Mouse (Mus musculus) heart, embryonic 12.5 days (tissue): ENCODE measurements at regions not wholly inside any gene's neighbourhood (a gene's known extent, or its start where the extent isn't known, plus 50 kb on each side); places are given as distances from the start of the nearest gene placed in this dataset.

Source experiments
- ATAC-seq: fragments of 200-750 bp; cut with Nextera tagmentation; 2 replicates; pipeline ENCODE4 v1.8.0; 2017; ENCODE audit warnings: moderate TSS enrichment, moderate library complexity; ENCODE audit not compliant: insufficient number of reproducible peaks, low FRiP score
- H3K27ac ChIP-seq: fragments of 300-500 bp; sonication (generic); 2 replicates; pipeline ENCODE4 v1.5.1; 2016; ENCODE audit warnings: mild to moderate bottlenecking, moderate library complexity; ENCODE audit not compliant: poor library complexity, severe bottlenecking
- H3K27me3 ChIP-seq: fragments of 300-500 bp; sonication (generic); replicated peaks from 2 replicates; pipeline ENCODE4 v1.6.1; 2016; ENCODE audit warnings: mild to moderate bottlenecking, moderate library complexity
- H3K36me3 ChIP-seq: fragments of 300-500 bp; sonication (generic); 2 replicates; pipeline ENCODE4 v1.6.1; 2016; ENCODE audit warnings: mild to moderate bottlenecking, moderate library complexity
- H3K4me1 ChIP-seq: fragments of 300-500 bp; sonication (generic); replicated peaks from 2 replicates; pipeline ENCODE4 v1.6.1; 2016; ENCODE audit warnings: mild to moderate bottlenecking
- H3K4me2 ChIP-seq: fragments of 300-500 bp; sonication (generic); 2 replicates; pipeline ENCODE4 v1.6.1; 2016; ENCODE audit warnings: mild to moderate bottlenecking, moderate library complexity
- H3K4me3 ChIP-seq: fragments of 300-500 bp; sonication (generic); 2 replicates; pipeline ENCODE4 v1.5.1; 2016; ENCODE audit warnings: mild to moderate bottlenecking
- H3K9ac ChIP-seq: fragments of 300-500 bp; sonication (generic); 2 replicates; pipeline ENCODE4 v1.6.1; 2016; ENCODE audit warnings: mild to moderate bottlenecking, moderate library complexity
- H3K9me3 ChIP-seq: fragments of 300-500 bp; sonication (generic); replicated peaks from 2 replicates; pipeline ENCODE4 v1.6.1; 2016; ENCODE audit warnings: mild to moderate bottlenecking, moderate library complexity
- WGBS: fragments of 180-500 bp; shearing (Covaris S2); methylation state at CpG from one replicate; pipeline ENCODE4 v1.1.7; 2016; 5-methylcytosine and 5-hydroxymethylcytosine counted together

DNA sequence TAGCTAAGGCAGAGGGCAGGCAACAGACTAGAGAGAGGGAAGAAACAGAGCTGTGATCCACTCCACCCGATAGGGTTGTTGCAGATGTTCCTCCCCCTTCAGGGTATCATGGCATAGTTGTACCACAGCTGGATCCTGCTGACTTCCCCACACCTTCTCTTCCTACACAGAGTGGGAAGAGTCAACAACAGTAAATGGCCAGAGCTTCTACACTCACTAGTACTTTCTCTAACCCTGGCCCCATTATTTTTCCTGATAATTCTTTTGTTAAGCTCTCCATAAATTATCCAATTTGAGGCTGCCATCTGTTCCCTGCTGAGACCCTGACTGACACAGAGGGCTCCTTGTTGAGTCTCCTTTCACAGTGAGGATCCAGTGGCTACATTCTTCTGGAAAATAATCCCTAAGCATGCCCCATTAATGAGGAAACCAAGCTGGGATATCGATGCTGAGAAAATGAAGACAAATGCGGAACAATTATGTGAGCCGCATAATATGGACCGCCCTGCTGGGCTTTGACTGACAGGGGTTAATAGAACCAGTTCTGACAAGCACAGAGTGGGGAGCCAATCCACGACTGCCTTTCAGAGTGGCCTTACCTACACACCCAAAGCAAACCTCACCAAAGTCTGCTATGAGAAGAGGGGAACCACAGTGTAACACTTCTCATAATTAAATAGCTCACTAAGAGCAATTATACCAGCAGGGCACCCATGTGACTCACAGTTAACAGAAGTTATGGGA is 537.7 kb upstream of the Jmjd1c start:
- H3K27me3 ChIP-seq, result no peaks in the 10 kb centered on the region
- ATAC-seq, result no peak
- H3K9ac ChIP-seq, result no peak overlapping the region
- H3K36me3 ChIP-seq, result no peaks in the 10 kb centered on the region
- no peak overlapping the region for H3K4me2 ChIP-seq
- H3K9me3 ChIP-seq, result no peaks in the 10 kb centered on the region
- H3K4me1 ChIP-seq, result no peaks in the 10 kb centered on the region
- no peak overlapping the region for H3K27ac ChIP-seq
- H3K4me3 ChIP-seq, result no peak overlapping the region
- 73% methylated on average over 6 of the region's 6 CpGs for WGBS

DNA sequence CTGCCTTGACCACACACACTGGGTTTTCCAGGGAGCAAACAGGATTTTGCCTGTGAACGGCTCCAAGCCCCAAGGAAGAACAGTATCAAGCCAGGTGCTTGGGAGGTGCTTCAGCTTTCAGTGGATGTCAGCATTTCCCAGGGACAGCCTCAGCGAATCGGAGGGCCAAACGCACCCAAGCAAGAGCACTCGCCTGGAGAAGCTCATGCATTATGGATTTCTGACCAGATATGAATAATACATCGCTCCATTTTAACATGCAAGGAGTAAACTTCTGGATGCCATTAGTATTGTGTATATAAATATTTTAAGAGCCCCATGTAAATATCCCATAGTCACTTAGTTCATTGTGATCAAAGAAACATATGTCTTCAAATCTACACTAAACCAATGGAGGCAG is 530.6 kb upstream of the Jmjd1c start:
- H3K4me1 ChIP-seq, result no peaks in the 10 kb centered on the region
- H3K36me3 ChIP-seq, result no peaks in the 10 kb centered on the region
- no peak for ATAC-seq
- H3K9me3 ChIP-seq, result peaks cover 8% of the 10 kb centered on the region; the same call in 1 of the 2 replicates
- no peaks in the 10 kb centered on the region for H3K27me3 ChIP-seq
- H3K27ac ChIP-seq, result no peak overlapping the region
- WGBS, result 80% methylated on average over 6 of the region's 6 CpGs
- no peak overlapping the region for H3K4me3 ChIP-seq
- no peak overlapping the region for H3K4me2 ChIP-seq
- no peak overlapping the region for H3K9ac ChIP-seq

DNA sequence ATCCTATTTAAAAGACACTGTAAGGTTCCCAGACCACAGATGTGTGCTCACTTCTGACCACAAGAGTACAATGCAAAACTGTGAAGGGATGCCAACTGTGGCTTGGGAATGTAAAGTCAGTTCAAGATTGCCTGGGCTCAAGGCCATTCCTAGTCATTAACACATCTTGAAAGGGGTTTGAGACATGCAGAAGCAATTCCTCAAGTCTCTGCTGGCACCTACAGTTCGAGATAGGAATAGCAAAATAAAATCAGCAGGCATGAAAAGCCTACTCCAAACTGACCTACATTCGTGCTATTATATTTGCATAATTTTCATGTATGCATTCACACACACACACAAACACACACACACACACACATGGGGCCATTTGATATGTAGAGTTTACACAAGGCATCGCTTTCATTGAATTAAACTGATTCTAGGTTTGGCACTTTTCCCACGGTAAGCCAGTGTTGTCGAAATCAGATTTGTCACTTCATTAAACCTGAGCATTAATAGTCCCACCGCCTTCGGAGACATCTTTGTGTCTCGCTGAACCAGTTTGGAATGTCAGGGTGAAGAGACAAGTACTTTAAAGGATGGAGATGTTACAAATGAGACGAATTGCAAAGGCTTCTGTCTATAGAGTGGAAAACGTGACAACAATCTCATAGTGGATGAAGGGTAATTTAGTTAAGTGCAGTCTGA is 520.9 kb upstream of the Jmjd1c start:
- H3K27me3 ChIP-seq, result no peaks in the 10 kb centered on the region
- H3K9ac ChIP-seq, result no peak overlapping the region
- no peak for ATAC-seq
- WGBS, result 49% methylated on average over 10 of the region's 10 CpGs
- no peaks in the 10 kb centered on the region for H3K4me1 ChIP-seq
- H3K27ac ChIP-seq, result no peak overlapping the region
- H3K36me3 ChIP-seq, result no peaks in the 10 kb centered on the region
- H3K4me3 ChIP-seq, result no peak overlapping the region
- H3K4me2 ChIP-seq, result no peak overlapping the region
- H3K9me3 ChIP-seq, result no peaks in the 10 kb centered on the region

DNA sequence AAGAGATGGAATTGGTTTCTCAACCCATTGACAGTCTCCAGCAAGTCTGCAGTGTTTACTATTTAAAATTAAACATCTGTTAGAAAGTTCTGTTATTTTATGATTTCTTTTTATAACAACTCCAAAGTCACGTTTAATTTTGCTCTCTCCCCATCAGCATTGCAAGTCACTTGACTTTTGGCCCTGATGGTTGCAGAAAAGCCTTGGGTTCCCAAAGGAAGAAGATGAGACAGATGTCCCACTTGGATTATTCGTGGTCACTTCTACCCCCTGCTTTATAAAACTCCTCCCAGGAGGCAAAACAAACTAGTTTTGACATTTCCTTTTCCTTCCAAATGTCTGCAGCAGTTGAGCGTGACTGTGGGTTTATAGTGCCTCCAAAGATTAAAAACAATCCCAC is 502.9 kb upstream of the Jmjd1c start:
- no peak for ATAC-seq
- Histone ChIP-seq H3K9me3 (no peaks in the 10 kb centered on the region), H3K4me1 (peaks cover 5% of the 10 kb centered on the region), H3K9ac (no peak overlapping the region), H3K36me3 (no peaks in the 10 kb centered on the region), H3K27me3 (no peaks in the 10 kb centered on the region), H3K27ac (no peak overlapping the region), H3K4me3 (no peak overlapping the region), H3K4me2 (no peak overlapping the region)
- 63% methylated on average over 3 of the region's 3 CpGs for WGBS

DNA sequence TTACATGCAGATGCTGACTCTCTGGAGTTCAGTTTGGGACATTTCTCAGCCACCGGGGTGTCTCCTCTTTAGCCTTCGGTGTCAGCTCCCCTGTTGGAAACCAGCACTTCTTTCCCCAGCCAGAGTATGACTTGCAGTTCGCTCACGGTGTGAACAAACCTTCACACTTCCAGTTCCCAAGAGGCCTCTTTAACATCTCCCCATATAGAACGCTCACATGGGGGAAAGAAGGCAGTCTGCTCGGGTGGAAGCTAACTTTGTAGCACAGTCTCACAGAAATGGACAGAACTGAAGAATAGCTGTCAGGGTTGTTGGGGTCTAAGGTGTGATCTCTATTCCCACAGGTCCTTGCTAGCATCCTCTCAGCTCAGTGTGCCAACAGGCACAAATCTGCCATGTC is 502.4 kb upstream of the Jmjd1c start:
- no peaks in the 10 kb centered on the region for H3K27me3 ChIP-seq
- 34% methylated on average over 6 of the region's 6 CpGs for WGBS
- H3K9ac ChIP-seq, result no peak overlapping the region
- no peak overlapping the region for H3K4me2 ChIP-seq
- H3K4me1 ChIP-seq, result peaks cover 5% of the 10 kb centered on the region
- no peak overlapping the region for H3K27ac ChIP-seq
- H3K4me3 ChIP-seq, result no peak overlapping the region
- no peaks in the 10 kb centered on the region for H3K9me3 ChIP-seq
- no peak for ATAC-seq
- H3K36me3 ChIP-seq, result no peaks in the 10 kb centered on the region

DNA sequence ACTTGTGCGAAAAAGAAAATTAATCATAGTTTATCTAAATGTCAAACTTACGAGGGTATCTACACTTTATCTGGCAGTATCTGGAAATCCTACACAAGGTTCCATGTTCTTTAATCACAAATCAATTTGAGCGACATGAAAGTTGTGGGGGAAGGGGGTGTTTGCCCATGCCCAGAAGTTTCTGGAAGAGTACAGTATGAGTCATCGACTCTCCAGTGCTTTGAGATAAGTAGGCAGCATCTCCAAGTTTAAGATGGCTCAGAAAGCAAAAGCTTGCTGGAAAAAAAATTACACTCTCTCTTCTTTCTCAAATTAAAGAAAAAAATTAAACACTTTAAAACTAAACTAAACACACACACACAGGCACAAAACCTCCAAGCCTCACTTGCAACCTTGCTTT is 498.0 kb upstream of the Jmjd1c start:
- no peak for ATAC-seq
- Histone ChIP-seq H3K36me3 (no peaks in the 10 kb centered on the region), H3K9me3 (no peaks in the 10 kb centered on the region), H3K27ac (no peak overlapping the region), H3K9ac (no peak overlapping the region), H3K4me1 (peaks cover 5% of the 10 kb centered on the region), H3K27me3 (no peaks in the 10 kb centered on the region), H3K4me3 (no peak overlapping the region), H3K4me2 (no peak overlapping the region)
- WGBS, result 43% methylated on average over 4 of the region's 4 CpGs

DNA sequence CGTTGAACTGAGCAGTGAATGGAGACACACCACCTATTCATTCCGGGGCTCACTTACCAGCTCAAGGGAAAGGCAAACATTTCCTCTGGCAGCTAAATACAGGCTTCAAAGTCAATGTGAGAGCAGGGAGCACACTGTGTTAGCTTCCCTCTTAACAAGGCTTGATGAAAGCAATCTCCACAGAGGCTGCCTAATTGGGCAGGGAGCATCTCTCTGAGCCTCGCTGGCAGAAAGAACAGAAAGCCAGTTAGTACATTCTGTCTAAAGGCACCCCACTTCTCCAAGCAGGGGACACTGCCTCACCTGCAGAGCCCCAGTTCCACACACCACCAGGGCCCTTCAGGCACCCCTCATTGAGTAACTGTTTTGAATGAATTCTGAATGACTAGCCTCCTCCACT is 488.8 kb upstream of the Jmjd1c start:
- no peak for ATAC-seq
- Histone ChIP-seq H3K9ac (no peak overlapping the region), H3K27ac (no peak overlapping the region), H3K27me3 (no peaks in the 10 kb centered on the region), H3K9me3 (no peaks in the 10 kb centered on the region), H3K4me2 (no peak overlapping the region), H3K4me1 (no peaks in the 10 kb centered on the region), H3K36me3 (no peaks in the 10 kb centered on the region), H3K4me3 (no peak overlapping the region)
- WGBS, result 59% methylated on average over 3 of the region's 3 CpGs

DNA sequence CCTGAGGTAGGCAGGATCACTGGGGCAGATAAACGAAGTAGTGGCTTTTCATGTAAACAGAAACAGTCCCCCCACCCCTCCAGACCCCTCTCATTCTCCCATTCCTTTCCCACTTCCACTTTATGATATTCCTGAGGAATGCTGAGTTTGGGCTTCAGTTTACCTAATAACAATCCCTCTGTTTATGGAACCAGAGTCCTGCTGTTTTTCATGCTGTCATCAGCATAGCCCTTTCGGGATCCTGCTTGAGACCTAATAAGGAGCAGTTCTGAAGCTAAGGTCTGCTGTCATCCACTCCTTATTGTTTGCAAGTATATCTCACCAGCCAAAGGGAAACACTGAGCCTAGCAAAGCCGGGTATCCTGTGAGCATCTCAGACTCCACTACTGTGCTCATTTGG is 479.6 kb upstream of the Jmjd1c start:
- no peaks in the 10 kb centered on the region for H3K9me3 ChIP-seq
- H3K4me2 ChIP-seq, result no peak overlapping the region
- no peak for ATAC-seq
- no peak overlapping the region for H3K9ac ChIP-seq
- H3K27ac ChIP-seq, result no peak overlapping the region
- no peaks in the 10 kb centered on the region for H3K36me3 ChIP-seq
- no peak overlapping the region for H3K4me3 ChIP-seq
- no peaks in the 10 kb centered on the region for H3K27me3 ChIP-seq
- WGBS, result 37% methylated on average over 3 of the region's 3 CpGs
- no peaks in the 10 kb centered on the region for H3K4me1 ChIP-seq

DNA sequence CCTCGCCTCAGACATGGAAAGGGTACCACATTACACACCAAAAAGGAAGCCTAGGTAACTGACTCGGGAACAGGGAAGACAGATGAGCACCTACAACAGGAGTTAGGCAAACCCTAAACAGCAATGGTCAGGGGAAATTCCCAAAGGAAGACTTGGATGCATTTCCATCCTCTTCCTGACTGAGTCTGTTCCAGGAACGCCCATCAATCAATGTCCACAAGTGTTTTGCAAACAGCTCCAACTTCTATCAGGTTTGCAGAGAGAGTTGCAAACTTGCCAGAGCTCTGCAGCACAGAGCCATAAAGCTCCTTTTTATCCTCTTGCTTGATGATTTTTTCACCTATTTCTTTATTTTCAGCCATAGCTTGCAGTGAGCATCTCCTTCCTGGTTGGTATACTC is 464.9 kb upstream of the Jmjd1c start:
- Histone ChIP-seq H3K36me3 (no peaks in the 10 kb centered on the region), H3K4me1 (no peaks in the 10 kb centered on the region)

DNA sequence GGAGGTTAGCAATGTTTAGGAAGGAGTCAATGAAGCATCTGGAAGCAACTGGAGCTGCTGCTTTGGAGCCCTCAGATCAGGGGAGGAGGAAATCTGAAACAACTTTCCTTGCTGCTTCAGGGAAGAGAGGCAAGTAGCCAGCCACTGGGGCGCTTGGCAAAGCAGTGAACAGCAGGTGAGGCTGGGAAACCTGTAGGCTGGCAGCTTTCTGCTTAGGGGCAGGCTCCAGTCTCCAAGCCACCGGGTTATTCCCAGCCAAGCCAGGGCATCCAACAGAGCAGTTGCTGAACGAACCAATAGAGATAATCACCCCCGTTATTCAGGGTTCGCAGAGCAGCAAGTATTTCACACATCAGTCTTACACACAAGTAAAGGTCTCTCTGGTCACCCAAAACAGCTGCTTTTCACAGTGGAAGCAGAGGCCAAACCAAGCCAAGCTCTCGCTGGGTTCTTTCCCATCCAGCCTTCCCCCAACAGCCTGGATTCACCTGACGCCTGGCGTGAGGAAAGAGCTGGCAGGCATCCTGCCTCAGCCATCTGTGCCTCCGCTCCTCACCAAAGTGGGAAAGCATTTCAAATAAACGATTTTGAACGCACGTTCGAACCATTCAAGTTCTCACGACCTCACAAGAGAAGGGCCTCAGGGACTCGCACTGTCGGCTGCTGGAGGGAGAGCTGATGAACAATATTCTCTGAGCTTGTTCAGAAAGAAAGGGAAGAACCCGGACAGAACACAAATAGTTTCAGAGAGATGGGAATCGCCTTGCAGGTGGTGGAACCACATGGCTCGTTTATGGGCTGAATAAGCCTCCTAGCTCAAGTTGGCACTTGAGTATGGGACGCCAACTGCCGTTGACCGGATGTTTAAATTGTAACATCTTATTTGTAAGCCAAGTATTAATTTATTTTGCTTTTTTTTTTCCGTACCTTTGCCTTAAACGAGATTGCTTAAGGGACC is 454.8 kb upstream of the Jmjd1c start:
- Histone ChIP-seq H3K27me3 (0 out of 2 replicates have a peak, but pooled peaks cover 3% of the 10 kb centered on the region), H3K9me3 (0 out of 2 replicates have a peak, but pooled peaks cover 4% of the 10 kb centered on the region), H3K4me2 (no peak overlapping the region), H3K4me3 (no peak overlapping the region), H3K9ac (no peak overlapping the region), H3K4me1 (peaks cover 5% of the 10 kb centered on the region), H3K36me3 (no peaks in the 10 kb centered on the region), H3K27ac (no peak overlapping the region)
- no peak for ATAC-seq
- 70% methylated on average over 24 of the region's 24 CpGs for WGBS

More for the DNA sequence above, 464.9 kb upstream of the Jmjd1c start:
- Histone ChIP-seq H3K9ac (no peak overlapping the region), H3K9me3 (no peaks in the 10 kb centered on the region), H3K27ac (no peak overlapping the region), H3K27me3 (no peaks in the 10 kb centered on the region), H3K4me2 (no peak overlapping the region), H3K4me3 (no peak overlapping the region)
- ATAC-seq, result no peak
- WGBS, result 65% methylated on average over 3 of the region's 3 CpGs

DNA sequence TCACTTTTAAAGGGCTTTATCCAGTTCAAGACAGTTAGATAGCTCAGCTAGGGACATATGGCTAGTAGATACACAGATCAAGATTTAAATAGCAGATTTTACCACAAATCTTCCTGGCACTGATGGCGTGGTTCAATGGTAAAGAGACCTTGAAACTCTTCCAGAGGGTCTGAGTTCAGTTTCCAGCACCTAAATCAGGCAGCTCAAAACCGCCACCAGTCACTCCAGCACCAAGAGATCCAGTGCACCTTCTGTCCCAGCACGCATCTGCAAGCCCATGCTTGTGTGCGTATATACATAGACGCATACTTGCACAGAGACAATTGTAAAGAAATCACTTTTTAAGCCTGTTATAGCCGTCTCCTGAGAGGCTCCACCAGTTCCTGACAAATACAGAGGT is 454.0 kb upstream of the Jmjd1c start:
- H3K9ac ChIP-seq, result no peak overlapping the region
- H3K4me2 ChIP-seq, result no peak overlapping the region
- no peak for ATAC-seq
- H3K9me3 ChIP-seq, result 0 out of 2 replicates have a peak, but pooled peaks cover 4% of the 10 kb centered on the region
- peaks cover 5% of the 10 kb centered on the region for H3K4me1 ChIP-seq
- WGBS, result 82% methylated on average over 6 of the region's 6 CpGs
- H3K27ac ChIP-seq, result no peak overlapping the region
- no peaks in the 10 kb centered on the region for H3K36me3 ChIP-seq
- H3K4me3 ChIP-seq, result no peak overlapping the region
- 0 out of 2 replicates have a peak, but pooled peaks cover 3% of the 10 kb centered on the region for H3K27me3 ChIP-seq
